Mouse (Mus musculus) right cerebral cortex, postnatal 25 days (tissue): ENCODE measurements at regions not wholly inside any gene's neighbourhood (a gene's known extent, or its start where the extent isn't known, plus 50 kb on each side); places are given as distances from the start of the nearest gene placed in this dataset.

Source experiments
- DNase-seq: peaks from one replicate; pipeline ENCODE4 v3.0.0; 2022

DNA sequence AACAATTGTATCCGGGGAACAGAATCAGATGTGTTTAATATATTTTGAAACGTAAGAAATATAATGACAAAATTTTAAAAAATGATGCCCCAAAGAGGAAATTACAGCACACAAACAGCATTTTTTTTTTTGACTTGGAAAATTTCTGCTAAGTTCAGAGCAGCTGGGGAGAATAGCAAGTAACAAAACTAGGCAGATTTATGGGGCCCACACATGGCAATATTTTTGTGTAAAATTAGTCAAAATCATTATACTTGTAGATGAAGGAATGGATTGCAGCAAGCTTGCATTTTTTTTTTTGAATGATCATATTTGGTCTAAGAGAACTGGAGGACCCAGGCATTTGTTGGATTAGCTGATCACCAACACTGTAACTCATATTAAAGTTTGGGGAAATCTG, 189.4 kb downstream of the Map2k6 start:
- no peak for DNase-seq

DNA sequence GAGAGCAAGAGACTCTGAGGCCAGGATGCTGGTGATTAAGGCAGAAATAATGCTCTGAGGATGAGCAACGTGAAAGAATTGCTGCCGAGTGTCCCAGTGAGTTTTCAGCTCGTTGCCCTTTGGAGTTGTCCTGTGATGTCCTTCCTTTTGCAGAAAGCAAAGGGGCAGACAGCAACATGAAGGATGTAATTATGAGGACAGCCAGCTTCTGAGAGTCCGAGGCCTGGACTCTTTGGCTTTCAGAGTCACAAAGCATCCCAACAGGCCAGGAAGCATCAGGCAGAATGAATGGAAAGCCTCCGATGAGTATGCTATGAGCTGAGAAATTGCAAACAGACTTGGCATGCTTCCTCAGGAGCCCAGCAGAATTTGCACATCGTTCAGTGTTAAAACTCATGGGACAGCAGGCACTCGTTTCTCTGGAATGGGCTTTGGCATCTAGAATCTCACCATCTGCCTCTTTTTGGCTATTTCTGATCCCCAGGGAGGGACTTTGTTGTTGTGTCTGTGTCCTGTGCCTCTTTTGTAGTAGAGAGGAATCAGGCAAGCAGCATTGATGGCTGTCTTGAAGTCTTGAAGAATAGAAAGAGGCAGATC, 196.4 kb downstream of the Map2k6 start:
- DNase-seq, result peak; percentile 4

GRCm38 (mm10) chr11:110605041-110605882, 206.3 kb downstream of the Map2k6 start:
- no peak for DNase-seq

DNA sequence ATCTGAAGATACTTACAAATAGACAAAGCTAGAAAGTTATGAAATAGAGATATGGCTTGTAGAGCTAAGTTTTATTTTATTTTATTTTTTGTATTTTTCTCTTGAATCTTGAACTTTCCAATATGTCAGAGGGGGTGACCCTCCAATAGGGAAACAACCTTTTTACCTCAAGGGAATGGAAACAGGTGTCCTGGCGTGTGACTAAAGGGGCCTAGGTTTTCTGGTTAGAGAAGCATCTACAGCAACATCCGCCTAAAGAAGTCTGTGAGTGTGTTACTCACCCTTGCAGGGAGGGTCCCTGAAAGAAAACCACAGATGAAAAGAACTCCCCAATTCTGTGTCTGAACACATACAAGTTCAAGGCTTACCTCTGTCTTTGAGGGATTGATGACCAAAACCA, 210.4 kb downstream of the Map2k6 start:
- no peak for DNase-seq

DNA sequence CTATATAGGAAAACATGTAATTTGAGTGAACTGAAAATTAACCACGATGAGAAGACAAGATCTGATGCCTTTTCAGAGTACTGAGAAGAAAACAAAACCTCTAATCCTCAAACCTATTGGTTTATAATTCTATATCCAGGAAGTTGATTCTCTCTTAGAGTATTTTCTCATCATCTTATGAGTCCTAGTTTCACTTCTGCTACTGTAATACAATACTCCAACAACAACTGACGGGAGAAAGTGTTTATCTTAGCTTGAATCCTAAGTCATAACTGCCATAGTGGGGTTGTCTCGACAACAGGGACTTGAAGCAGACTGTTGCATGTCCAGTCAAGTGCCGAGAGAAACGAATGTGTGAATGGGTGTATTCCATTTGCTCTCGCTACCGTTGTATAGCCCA, 211.9 kb downstream of the Map2k6 start:
- DNase-seq, result no peak

GRCm38 (mm10) chr11:110632001-110632400, 233.1 kb downstream of the Map2k6 start:
- no peak for DNase-seq

DNA sequence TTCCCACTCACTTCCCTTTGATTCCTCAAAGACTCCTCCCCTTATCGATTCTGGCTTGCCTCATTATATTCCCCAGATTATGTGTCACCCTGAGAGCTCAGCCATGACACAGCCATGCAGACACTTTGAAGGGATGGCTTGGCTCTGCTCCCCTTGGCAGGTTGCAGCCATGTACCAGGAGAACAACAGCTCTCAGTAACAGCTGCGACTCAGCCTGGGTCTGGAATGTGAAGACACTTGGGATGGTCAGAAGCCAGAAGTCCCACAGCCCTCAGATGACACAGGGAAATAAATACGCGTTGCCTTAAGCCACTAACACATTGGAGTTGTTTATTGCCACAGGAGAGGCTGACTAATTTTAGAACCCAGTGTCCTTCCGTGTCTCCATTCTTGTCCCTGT, 234.4 kb downstream of the Map2k6 start:
- DNase-seq, result no peak

GRCm38 (mm10) chr11:110642485-110642884, 243.6 kb downstream of the Map2k6 start:
- no peak for DNase-seq

DNA sequence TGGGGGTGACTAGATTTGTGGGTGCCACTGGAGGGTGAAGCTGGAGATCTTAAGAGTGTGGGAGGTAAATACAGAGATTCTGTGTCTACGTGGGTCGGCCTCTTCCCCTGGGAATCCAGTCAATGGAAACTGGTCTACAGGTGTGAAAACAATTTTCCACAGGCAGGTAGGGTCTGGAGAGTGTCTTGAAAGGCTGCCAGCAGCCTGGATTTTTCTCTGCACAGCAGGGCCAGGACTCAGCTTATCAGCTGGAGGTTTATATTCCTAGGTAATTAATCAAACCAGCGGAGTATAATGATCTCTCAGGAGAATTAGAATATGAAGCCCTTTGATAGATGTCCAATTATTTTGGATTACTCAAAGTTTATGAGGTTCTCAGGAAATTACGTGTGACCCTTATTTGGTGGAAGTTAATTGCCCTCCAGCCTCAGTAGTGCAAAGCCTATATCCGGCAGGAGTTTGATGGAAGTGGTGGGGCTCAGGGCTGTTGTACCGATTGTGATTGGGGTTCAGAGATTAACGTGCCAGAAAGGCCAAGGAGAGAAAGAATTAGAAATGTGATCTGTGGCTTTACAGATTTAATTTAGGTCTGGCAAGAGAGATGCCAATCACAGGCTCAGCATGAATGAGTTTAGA, 250.8 kb downstream of the Map2k6 start:
- no peak for DNase-seq

DNA sequence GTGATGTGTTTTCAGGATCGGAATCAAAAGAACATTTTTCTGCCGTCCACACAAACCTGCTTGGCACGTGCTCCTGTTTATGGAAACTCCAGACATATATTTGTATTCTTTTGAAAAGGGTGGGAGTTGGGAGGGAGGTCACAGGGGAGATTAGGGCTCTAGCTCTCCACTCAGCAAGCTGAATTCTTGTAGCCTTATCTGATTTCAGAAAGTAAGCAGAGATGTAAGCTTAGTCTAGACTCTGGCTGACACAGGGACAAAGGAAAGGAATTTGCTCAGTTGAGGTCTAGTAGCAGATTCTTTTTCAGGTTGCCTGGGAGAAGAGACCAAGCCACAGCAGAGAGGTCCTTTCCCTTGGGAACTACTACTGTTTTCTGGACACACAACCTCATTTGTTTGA, 253.1 kb downstream of the Map2k6 start:
- no peak for DNase-seq

- no peak for DNase-seq
These were observed 257.7 kb downstream of the Map2k6 start for GRCm38 (mm10) chr11:110656524-110657156.

GRCm38 (mm10) chr11:110657854-110658253, 258.9 kb downstream of the Map2k6 start:
- DNase-seq, result no peak

DNA sequence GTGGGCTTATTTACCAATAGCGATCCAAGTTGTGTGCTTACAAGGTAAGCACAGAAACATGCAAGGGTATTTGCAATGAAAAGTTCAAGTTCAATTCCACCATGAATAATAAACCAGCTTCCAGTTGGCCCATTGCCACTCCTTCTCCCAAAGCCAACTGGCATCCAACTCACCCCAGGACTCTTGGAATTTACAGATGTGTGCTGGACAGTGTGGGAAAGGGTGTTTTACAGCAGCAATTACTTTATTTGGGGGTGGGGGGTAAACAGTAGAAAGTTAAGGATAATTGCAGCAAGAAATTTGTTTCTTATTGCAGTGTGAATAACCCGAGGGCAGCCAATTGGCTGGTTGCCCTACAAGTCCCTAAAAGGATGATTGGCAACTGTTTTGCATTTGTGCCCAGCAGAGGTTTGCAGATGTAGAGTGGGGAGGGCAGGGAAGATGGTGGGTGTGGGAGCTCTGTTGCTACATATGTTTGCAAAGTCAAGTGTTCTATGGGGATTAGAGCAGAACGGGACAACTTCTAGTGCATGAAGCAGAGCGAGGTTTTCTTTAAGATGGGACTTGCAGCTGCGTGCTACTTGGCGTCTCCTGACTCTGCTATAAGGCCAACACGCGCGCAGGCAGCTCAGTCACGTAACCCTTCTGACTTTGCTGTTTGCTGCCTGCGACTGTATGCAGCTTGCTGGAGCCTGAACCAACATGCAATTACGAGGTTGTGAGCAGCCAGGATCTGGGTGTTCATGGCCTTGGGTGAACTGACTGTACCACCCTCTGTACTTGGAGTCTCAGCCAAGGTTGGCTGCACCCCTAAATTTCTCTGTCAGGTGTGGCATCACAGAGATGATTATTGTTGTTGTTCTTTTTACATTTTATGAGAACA, 271.9 kb downstream of the Map2k6 start:
- DNase-seq, result no peak

DNA sequence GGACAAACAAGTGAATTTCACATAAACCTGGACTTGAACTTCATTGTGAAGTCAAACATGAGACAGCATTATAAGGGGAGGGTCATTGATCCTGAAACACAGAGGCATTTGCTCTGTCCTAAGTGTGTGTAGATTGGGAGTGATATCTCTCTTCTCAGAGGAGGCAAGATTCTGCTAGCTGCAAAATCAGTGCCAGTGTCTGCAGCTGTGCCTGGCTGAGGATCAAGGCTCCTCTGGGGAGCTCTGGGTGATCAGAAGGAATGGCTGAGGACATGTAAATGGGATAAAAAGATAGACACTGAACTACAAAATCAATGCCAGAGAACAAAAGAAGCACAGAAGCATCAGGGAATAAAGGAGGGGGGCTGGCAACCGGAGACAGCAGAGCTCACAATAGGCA, 274.0 kb downstream of the Map2k6 start:
- no peak for DNase-seq

DNA sequence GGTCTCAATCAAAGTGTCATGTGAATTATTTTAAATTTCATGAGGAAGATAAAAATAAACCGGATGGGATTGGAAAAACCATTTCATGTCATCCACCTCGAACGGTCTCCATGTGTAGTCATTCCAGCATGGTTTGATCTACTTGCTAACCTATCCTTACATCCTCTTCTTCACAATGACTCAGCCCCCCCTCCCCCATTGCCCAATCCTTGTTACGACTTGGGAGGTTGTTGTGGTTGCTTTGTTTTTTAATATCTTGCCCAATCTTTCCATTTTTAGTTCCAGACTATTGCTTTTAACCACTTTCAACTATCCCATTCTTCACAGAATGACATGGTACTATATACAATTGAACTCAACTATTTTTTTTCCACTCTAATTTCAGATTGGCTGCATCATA, 275.0 kb upstream of the Kcnj16 start:
- DNase-seq, result no peak

GRCm38 (mm10) chr11:110697067-110697466, 270.8 kb upstream of the Kcnj16 start:
- DNase-seq, result no peak

- no peak for DNase-seq
These were observed 269.5 kb upstream of the Kcnj16 start for GRCm38 (mm10) chr11:110698342-110698741.

DNA sequence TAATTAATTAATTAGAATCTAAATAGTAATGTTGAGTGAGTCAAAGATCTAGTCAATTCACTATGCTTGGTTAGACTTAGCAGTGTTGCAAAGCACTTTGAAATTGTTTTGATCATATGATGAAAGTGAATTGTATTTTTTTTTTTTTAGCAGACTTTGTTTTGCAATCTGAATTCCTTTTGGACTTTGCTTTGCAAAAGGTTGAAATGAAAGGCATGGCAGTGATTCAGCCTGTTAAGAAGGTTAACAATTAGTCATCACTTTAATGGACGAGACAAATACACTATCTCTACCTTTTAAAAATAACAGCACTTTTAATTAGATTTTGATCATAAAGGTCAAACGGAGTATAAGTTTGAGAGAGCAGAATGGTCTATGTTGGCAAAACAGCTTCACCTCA, 266.9 kb upstream of the Kcnj16 start:
- DNase-seq, result no peak

- no peak for DNase-seq
These were observed 265.7 kb upstream of the Kcnj16 start for GRCm38 (mm10) chr11:110702119-110702518.

DNA sequence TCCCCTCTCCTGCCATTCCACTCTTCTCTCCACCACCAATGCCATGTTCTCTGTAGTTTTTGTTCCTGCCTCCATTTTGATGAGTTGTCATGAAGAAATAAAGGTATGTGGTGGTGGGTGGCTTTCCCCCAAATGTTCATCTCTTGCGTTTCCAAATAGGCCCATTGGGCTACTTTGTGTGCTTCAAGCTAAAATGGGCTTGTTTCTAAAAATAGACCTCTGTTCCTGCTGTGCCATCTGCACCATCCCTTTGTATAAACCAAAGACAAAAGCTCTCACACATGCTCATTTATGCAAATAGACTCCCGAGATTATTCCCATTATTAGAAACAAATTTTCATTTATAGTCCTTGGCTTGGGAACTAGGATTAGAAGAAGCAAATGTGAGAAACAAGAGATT, 264.3 kb upstream of the Kcnj16 start:
- DNase-seq, result no peak

GRCm38 (mm10) chr11:110707328-110707727, 260.5 kb upstream of the Kcnj16 start:
- DNase-seq, result no peak

DNA sequence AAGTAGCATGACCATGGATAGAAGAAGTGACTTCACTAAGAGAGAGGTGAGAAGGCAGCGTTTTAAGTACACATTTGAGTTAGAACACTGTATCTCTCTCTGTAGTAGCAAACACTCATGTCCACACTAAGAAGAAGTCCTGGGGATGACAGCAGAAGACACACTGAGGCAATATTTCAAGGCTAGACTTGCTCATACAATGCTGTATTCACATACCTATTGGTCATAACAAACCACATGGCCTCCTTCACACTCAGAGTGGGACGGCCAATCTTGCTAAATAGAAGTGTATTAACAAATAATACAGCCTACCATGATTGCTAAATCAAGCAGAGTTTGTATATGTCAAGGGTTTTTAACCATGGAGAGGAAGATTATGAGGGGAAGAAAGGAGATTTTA, 252.5 kb upstream of the Kcnj16 start:
- no peak for DNase-seq

- no peak for DNase-seq
These were observed 251.5 kb upstream of the Kcnj16 start for GRCm38 (mm10) chr11:110716369-110716768.
